ENCODE assay signal across 8 mouse cellular contexts in the genomic region with DNA sequence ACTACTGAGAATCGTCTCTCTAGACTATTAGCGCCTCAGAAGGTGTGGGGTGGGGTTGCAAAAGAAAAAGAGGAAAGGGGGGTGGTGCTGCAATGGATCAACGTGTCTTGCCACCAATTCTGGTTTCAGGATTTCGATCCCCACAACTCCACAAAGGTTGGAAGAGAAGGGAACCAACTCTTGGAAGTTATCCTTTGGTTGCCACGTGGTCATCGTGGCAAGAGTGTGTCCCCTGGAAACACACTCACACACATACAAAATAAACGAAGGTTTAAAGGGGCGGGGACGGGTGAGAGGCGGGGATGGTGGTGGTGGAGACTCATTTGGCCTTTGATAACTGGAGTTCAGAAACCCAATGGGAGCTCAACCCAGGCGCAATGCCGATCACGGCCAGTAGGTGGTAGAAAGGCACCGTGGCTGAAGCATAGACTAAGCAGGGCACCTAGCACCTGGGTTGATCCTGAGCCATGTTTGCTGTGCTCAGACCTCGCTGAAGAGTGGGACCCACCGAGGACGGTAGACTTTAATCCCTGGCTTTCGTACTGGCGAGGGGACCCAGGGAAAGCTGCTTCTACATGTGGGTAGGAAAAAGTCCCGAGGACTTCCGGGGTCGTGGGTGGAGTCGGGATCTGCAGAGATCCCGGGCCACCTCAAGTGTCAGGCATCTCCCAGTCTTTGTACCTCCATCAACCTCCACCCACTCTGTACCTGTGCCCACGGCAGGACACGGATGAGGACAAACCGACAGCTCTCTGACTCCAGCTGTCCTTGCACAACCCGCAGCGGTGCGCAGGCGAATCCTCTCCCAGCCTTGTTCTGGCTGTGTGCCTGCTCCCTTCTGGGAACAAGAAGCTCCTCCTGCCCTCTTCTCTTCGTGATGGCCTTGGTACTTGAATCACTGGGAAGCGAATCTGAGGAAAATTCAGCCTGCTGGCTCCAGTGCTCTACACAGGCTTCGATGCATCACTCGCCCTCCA. TPM values are rescaled to one million over a fixed set of nuclear protein-coding genes. Genes with fewer than 3 reads are reported as not detected.
A peak's percentile ranks its signal among the peaks of the same experiment; 100 is the strongest.
DNase-seq lines count a peak whose midpoint lies in the region; TF ChIP-seq lines count a peak whose summit lies in the region.

No protein-coding gene starts in this region.

- peak overlapping the region; percentile 32 for H3K4me3 ChIP-seq in cortical plate, adult 2 months (ENCODE audit: insufficient read depth, low read length)
- peak overlapping the region; percentile 89 for H3K4me3 ChIP-seq in megakaryocyte, embryonic 14.5 days (replicated peaks)

- H3K9me3 ChIP-seq in megakaryocyte, embryonic 14.5 days = peaks cover 24% of the 10 kb centered on the region

- 0 out of 2 replicates have a peak, but pooled peaks have one; percentile 21 for TF ChIP-seq POLR2A in cortical plate, adult 2 months (IDR thresholded peaks at IDR 0.05; ENCODE audit: extremely low read depth, insufficient read depth, low read length)

- H3K4me1 ChIP-seq in cortical plate, adult 2 months (ENCODE audit: control insufficient read depth, insufficient read depth, low read length) = no peaks in the 10 kb centered on the region
- H3K4me1 ChIP-seq in megakaryocyte, embryonic 14.5 days = peaks cover 28% of the 10 kb centered on the region

- H3K27me3 ChIP-seq in megakaryocyte, embryonic 14.5 days (replicated peaks) = peaks cover 53% of the 10 kb centered on the region

- peak; percentile 66 for DNase-seq in adipocyte (ENCODE audit: low spot score)
- peak; percentile 59 to 71 for DNase-seq in gastrocnemius, adult 8-10 months (ENCODE audit: low spot score in 2 of 2)
- peak; percentile 70 for DNase-seq in hindlimb bud, embryonic 11.5 days (ENCODE audit: extremely low spot score, low read depth, low spot score)
- peak; percentile 65 to 96 for DNase-seq in left cerebral cortex, adult 8-10 months (ENCODE audit: low spot score in 2 of 2)
- peak; percentile 94 to 95 for DNase-seq in right cerebral cortex, adult 2 months (ENCODE audit: low spot score in 2 of 2)
- peak; percentile 69 for DNase-seq in urinary bladder, postnatal 10 days (ENCODE audit: low spot score)

- TF ChIP-seq CTCF in cortical plate, adult 2 months (IDR thresholded peaks at IDR 0.05; ENCODE audit: extremely low read depth, insufficient read depth, low read length) = peak; percentile 98

- no peaks in the 10 kb centered on the region for H3K36me3 ChIP-seq in megakaryocyte, embryonic 14.5 days (replicated peaks; ENCODE audit: low read length)

- no peak overlapping the region for H3K27ac ChIP-seq in cortical plate, adult 2 months (ENCODE audit: insufficient read depth, low read length)

RNA-seq across cellular contexts. Expression of a gene that starts 23.2 kb away (rescaled TPM):
- polyA plus RNA-seq in cortical plate, adult 2 months (2012; rRNA removed) = not detected in 2 replicates
- not detected for total RNA-seq in gastrocnemius, adult 8-10 months (2022)
- not detected for total RNA-seq in left cerebral cortex, adult 8-10 months (2022)
- polyA plus RNA-seq in megakaryocyte, embryonic 14.5 days (2012; ENCODE audit: insufficient read depth, low replicate concordance) = 0.11 TPM in 1 of 2 replicates, not detected in the other

RNA-seq across cellular contexts. Expression of a gene that starts 24.1 kb away (rescaled TPM):
- 14.1 and 14.5 TPM in 2 replicates for polyA plus RNA-seq in cortical plate, adult 2 months (2012; rRNA removed)
- 10 to 100 TPM; 10.2 to 25.2 (median 13.1) TPM for total RNA-seq in gastrocnemius, adult 8-10 months (2022)
- 10 to 100 TPM in 1 of 4 experiments, 1 to 10 TPM in 3; 7.7 to 10.5 (median 9.0) TPM for total RNA-seq in left cerebral cortex, adult 8-10 months (2022)
- polyA plus RNA-seq in megakaryocyte, embryonic 14.5 days (2012; ENCODE audit: insufficient read depth, low replicate concordance) = 1.2 TPM in 1 of 2 replicates, not detected in the other

RNA-seq across cellular contexts. Expression of a gene that starts 59.8 kb away (rescaled TPM):
- 3.9 and 4.5 TPM in 2 replicates for polyA plus RNA-seq in cortical plate, adult 2 months (2012; rRNA removed)
- under 1 TPM in 1 of 4 experiments, not detected in 3; 0.22 TPM for total RNA-seq in gastrocnemius, adult 8-10 months (2022)
- 1 to 10 TPM; 1.4 to 2.0 (median 1.9) TPM for total RNA-seq in left cerebral cortex, adult 8-10 months (2022)
- not detected in 2 replicates for polyA plus RNA-seq in megakaryocyte, embryonic 14.5 days (2012; ENCODE audit: insufficient read depth, low replicate concordance)
